Mouse (Mus musculus): ENCODE results near the gene Ppargc1a.
A peak's percentile ranks its signal among the peaks of the same experiment; 100 is the strongest.

Gene Ppargc1a

GRCm38 (mm10) chr5:51553251-51553650 is 14.3 kb downstream of the Ppargc1a start:
- no peak for DNase-seq (ENCODE audit: low spot score in 2 of 2)

GRCm38 (mm10) chr5:51552483-51553091 is 14.9 kb downstream of the Ppargc1a start:
- peak; percentile 28 to 60 for DNase-seq (ENCODE audit: low spot score in 2 of 2)

- no peak for DNase-seq (ENCODE audit: low spot score in 2 of 2)
These were observed 15.6 kb downstream of the Ppargc1a start for GRCm38 (mm10) chr5:51551852-51552482.

- DNase-seq (ENCODE audit: low spot score in 2 of 2) = no peak
These were observed 20.0 kb downstream of the Ppargc1a start for GRCm38 (mm10) chr5:51547442-51548035.

GRCm38 (mm10) chr5:51546817-51547216 is 20.7 kb downstream of the Ppargc1a start:
- no peak for DNase-seq (ENCODE audit: low spot score in 2 of 2)

- DNase-seq (ENCODE audit: low spot score in 2 of 2) = no peak
These were observed 22.1 kb downstream of the Ppargc1a start for GRCm38 (mm10) chr5:51545133-51546049.

GRCm38 (mm10) chr5:51544141-51544735 is 23.3 kb downstream of the Ppargc1a start:
- DNase-seq (ENCODE audit: low spot score in 2 of 2) = no peak

- no peak for DNase-seq (ENCODE audit: low spot score in 2 of 2)
These were observed 26.0 kb downstream of the Ppargc1a start for GRCm38 (mm10) chr5:51541557-51541956.

- DNase-seq (ENCODE audit: low spot score in 2 of 2) = peak in 1 of 2 experiments; percentile 18
These were observed 26.7 kb downstream of the Ppargc1a start for GRCm38 (mm10) chr5:51540816-51541215.

GRCm38 (mm10) chr5:51539563-51539962 is 28.0 kb downstream of the Ppargc1a start:
- no peak for DNase-seq (ENCODE audit: low spot score in 2 of 2)

- no peak for DNase-seq (ENCODE audit: low spot score in 2 of 2)
These were observed 29.2 kb downstream of the Ppargc1a start for GRCm38 (mm10) chr5:51538319-51538718.

- no peak for DNase-seq (ENCODE audit: low spot score in 2 of 2)
These were observed 29.9 kb downstream of the Ppargc1a start for GRCm38 (mm10) chr5:51537646-51538030.

- DNase-seq (ENCODE audit: low spot score in 2 of 2) = no peak
These were observed 30.4 kb downstream of the Ppargc1a start for GRCm38 (mm10) chr5:51537009-51537645.

GRCm38 (mm10) chr5:51534456-51534855 is 33.1 kb downstream of the Ppargc1a start:
- no peak for DNase-seq (ENCODE audit: low spot score in 2 of 2)

GRCm38 (mm10) chr5:51531286-51531685 is 36.2 kb downstream of the Ppargc1a start:
- no peak for DNase-seq (ENCODE audit: low spot score in 2 of 2)

GRCm38 (mm10) chr5:51529444-51529843 is 38.1 kb downstream of the Ppargc1a start:
- DNase-seq (ENCODE audit: low spot score in 2 of 2) = no peak

GRCm38 (mm10) chr5:51528165-51528498 is 39.4 kb downstream of the Ppargc1a start:
- no peak for DNase-seq (ENCODE audit: low spot score in 2 of 2)

- DNase-seq (ENCODE audit: low spot score in 2 of 2) = no peak
These were observed 39.9 kb downstream of the Ppargc1a start for GRCm38 (mm10) chr5:51527498-51528164.

- DNase-seq (ENCODE audit: low spot score in 2 of 2) = no peak
These were observed 41.7 kb downstream of the Ppargc1a start for GRCm38 (mm10) chr5:51525858-51526257.

- DNase-seq (ENCODE audit: low spot score in 2 of 2) = no peak
These were observed 46.7 kb downstream of the Ppargc1a start for GRCm38 (mm10) chr5:51520807-51521206.
